Mouse (Mus musculus) neutrophil, adult 5-6 weeks (primary cell): ENCODE measurements around the gene Cnppd1. TPM values are rescaled to one million over a fixed set of nuclear protein-coding genes. Genes with fewer than 3 reads are reported as not detected.

ENCODE experiments used
- ATAC-seq: fragments of 151-379, 151-347 bp; 2 replicates; pipeline ENCODE4 v1.8.0; 2017; ENCODE audit warnings: mild to moderate bottlenecking, moderate TSS enrichment; ENCODE audit not compliant: insufficient number of reproducible peaks, poor library complexity, low FRiP score, severe bottlenecking; ENCODE audit errors: extremely low read depth
- total RNA-seq: library from RNA; stranded (forward); fragments of 200-1000 nt; gene quantifications from 2 replicates; pipeline ENCODE4 v1.2.3, GENCODE M21; 2017

Gene Cnppd1
- total RNA-seq, 1 experiment from 2014 or later: 131 TPM

GRCm38 (mm10) chr1:75158990-75159389 lies 16.5 kb upstream of the Cnppd1 start:
- no peak for ATAC-seq

GRCm38 (mm10) chr1:75155837-75156236 lies 13.3 kb upstream of the Cnppd1 start:
- ATAC-seq: no peak

- ATAC-seq: no peak
These were observed 6.2 kb upstream of the Cnppd1 start for GRCm38 (mm10) chr1:75148727-75149126.

DNA sequence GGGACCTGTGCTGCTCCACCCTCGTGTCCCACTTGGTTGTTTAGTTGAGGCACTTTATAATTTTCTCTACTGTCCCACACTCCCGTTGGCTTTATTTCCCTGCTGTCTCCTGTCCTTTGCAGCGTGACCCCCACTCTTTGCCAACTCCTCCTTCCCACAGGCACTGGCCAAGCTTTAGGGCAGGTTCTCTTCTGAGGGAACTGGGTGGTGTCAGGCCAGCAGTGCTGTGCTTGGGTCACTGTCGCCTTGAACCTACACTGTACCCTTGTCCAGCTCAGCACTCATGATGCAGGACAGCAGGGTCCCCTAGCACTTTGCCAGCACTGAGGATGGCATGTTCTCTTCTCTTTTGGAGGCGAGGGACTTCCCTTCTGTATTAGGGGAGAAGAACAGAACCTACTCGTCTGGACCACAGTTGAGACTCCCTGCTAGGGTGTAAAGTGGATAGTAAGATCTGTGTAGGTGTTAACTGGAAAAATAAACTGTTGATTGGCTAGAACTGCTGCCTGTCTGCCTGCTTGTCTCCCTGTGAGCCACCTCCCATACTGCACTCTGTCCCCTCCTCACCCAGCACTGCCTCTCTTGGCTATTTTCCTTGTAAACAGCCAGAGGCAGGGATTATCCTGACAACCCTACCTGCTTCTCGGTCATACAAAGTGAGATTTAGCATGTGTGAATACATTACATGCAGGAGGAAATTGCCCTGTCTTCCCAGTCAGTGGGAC lies 5.1 kb upstream of the Cnppd1 start:
- no peak for ATAC-seq

- no peak for ATAC-seq
These were observed 3.1 kb upstream of the Cnppd1 start for GRCm38 (mm10) chr1:75145589-75145988.

DNA sequence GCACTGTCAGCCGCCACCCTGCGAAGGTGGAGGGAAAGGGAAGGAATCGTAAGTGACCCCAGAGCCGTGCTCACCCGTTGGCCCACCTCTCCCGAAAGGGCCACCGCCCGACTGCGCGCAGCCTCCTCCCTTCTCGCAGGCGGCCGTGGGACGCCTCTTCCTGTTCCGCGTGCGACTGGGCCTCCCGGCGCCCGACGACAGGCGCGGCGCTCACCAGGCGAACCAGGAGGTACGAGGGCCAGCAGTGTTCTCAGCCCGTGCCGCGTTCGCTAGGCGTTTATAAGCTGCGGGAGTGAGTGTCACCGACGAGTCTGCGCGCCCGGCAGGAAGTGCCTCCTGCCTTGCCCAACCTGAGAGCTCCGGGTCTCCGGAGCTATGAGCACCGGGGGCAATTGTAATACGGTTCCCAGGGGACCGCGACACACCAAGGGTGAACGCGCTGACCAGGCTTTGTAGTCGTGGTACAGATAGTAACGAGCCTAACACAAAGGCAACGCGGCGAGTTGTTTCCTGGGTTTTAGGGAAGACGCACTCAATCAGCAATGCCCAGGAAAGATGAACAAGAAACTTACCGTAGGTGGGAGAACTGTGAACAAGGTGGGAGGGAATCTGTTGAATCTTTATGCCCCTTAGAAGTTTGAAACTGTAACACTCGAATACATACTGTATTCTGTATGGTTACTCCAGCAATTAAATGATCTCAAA lies 873 bp downstream of the Cnppd1 start:
- peak; percentile 47 for ATAC-seq

GRCm38 (mm10) chr1:75140601-75141190 lies 1.8 kb downstream of the Cnppd1 start:
- no peak for ATAC-seq

- ATAC-seq: no peak
These were observed 4.1 kb downstream of the Cnppd1 start for GRCm38 (mm10) chr1:75138448-75138847.

- ATAC-seq: no peak
These were observed 5.8 kb downstream of the Cnppd1 start for GRCm38 (mm10) chr1:75136730-75137129.

DNA sequence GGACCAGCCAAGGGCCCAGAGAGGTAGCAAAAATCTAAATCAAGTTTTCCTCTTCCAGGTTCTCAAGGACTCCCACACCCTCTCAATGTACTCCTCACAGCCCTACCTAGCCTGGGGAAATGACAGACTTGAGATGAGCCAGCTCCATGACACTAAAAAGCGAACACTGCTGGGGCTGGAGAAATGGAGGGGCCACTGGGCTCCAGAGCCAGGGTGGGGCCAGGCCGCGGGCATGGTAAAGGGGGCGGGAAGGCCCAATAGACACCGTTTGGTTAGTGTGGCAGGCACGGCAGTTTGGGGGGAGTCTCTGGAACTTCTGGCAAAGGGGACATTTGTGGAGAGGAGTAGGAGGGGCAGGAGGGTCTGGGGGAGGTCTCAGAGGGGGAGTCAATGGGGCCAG lies 6.2 kb downstream of the Cnppd1 start:
- no peak for ATAC-seq

DNA sequence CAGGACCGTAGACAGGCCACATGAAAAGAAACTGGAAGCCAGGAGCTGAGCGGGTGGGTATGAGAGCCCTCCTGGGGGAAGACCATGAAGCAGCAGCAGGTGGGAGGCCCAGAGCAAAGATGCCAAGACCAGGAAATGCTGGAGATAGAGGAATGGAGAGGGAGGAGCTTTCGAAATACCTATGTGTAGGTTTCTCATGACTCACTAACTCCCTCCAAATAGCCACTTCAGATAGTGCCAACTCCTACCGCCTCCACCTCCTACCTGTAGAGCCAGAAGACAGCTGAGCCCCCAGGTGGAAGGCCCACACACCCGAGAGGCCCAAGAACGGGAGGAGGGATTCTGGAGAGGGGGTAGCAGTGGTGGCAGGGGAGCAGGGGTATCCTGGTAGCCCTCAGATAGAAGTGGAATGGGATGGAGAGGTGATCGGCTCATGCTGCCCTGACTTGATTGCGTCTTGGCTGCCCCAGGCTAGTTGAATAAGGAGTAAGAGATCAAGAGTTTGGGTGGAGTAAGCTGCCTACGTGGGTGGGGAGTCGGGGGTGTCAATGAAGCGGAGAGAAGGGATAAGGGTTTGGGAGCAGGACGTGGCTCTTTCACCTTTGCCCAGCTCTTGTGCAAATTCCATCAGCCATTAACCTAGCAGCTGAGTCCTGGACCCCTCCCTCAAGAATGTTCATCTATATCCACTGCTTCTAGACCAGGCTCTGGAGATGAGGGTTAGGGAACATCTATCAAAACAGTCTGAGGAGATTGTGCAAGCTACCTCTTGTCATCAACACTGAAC lies 8.9 kb downstream of the Cnppd1 start, which contains the start of gene Slc23a3:
TSS of gene Slc23a3 (minus strand) at position 470 of the 787 bp plus-strand sequence.
- no peak for ATAC-seq

GRCm38 (mm10) chr1:75128641-75129040 lies 13.9 kb downstream of the Cnppd1 start:
- ATAC-seq: no peak

GRCm38 (mm10) chr1:75125418-75125817 lies 17.1 kb downstream of the Cnppd1 start:
- ATAC-seq: no peak

- peak; percentile 92 for ATAC-seq
These were observed 17.9 kb downstream of the Cnppd1 start, which contains the start of gene Nhej1 for GRCm38 (mm10) chr1:75124346-75125321. Gene Nhej1 (minus strand): TSS chr1:75125200.

DNA sequence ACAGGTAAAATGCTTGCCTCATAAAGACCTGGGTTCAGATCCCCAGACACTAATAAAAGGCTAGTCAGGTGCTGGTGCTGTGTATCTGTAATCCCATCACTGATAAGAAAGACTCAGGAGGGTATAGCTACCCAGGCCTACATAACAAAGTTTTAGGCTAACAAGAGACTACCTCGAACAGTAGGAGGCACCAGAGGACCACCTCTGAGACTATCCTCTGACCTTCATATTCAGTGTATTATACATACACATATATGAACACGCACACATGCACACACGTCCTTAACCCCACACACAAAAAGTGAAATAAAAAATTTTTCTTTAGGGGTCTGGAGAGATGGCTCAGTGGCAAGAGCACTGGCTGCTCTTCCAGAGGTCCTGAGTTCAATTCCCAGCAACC lies 20.3 kb downstream of the Cnppd1 start:
- no peak for ATAC-seq
